Mouse (Mus musculus) C2C12 (cell line): ENCODE data around the gene Ccdc62.

Experiments
- CEBPB ChIP-seq: IDR thresholded peaks from one replicate; pipeline ENCODE4 v1.6.1; 2011; ENCODE audit warnings: low read depth, mild to moderate bottlenecking, control low read depth, moderate library complexity
- CTCF ChIP-seq: IDR thresholded peaks from one replicate; pipeline ENCODE4 v1.5.1; 2011; ENCODE audit not compliant: control insufficient read depth, insufficient read depth, insufficient read length
- MAX ChIP-seq: IDR thresholded peaks from one replicate; pipeline ENCODE4 v1.6.1; 2011; ENCODE audit warnings: mild to moderate bottlenecking, control low read depth
- MYOD1 ChIP-seq: IDR thresholded peaks from one replicate; pipeline ENCODE4 v1.6.1; 2011; ENCODE audit warnings: low read depth; ENCODE audit not compliant: control insufficient read depth, insufficient read length
- MYOG ChIP-seq: IDR thresholded peaks from one replicate; pipeline ENCODE4 v1.6.1; 2011; ENCODE audit not compliant: control insufficient read depth, insufficient read length; ENCODE audit errors: extremely low read depth
- USF1 ChIP-seq: IDR thresholded peaks from one replicate; pipeline ENCODE4 v1.6.1; 2011; ENCODE audit warnings: low read depth, mild to moderate bottlenecking, control low read depth, moderate library complexity

GRCm38 (mm10) chr5:123992193-123992637 lies 61.7 kb downstream of the Ccdc62 start:
- TF ChIP-seq CEBPB (no peak), MAX (no peak), CTCF (no peak), USF1 (no peak), MYOD1 (peak; percentile 74), MYOG (no peak)
